Mouse (Mus musculus) liver, adult 2 months (tissue): ENCODE measurements at regions not wholly inside any gene's neighbourhood (a gene's known extent, or its start where the extent isn't known, plus 50 kb on each side); places are given as distances from the start of the nearest gene placed in this dataset.

ENCODE experiments used
- CTCF ChIP-seq: fragments of 200-500 bp; IDR thresholded peaks from 2 replicates; pipeline ENCODE4 v1.5.1; 2011; ENCODE audit warnings: low read depth, low read length, control low read depth
- POLR2A ChIP-seq: fragments of 200-500 bp; IDR thresholded peaks from 2 replicates; pipeline ENCODE4 v1.6.1; 2011; ENCODE audit warnings: low read length, control low read depth; ENCODE audit not compliant: insufficient read depth; ENCODE audit errors: extremely low read depth

DNA sequence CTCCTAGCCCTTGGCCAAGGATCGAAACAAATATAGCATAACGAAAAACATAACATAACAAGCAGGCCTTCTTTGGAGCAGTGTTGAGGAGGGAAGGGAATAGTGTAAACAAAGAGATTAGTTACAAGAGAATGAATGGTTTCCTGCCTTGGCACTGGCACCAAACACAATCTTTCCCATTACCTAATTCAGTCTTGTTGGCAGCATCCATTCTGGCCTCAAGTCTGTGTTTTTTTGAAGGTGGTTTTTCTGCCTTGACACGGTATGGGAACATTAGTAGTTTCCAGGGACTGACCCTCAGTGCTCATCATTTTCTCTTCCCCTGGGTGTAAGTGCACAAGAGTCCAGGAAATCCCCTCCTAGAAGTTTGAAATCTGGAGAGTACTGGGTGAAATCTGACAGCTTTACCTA, 106.8 kb upstream of the Cdc42ep3 start:
- TF ChIP-seq POLR2A: no peak
- no peak for TF ChIP-seq CTCF
